Mouse (Mus musculus) liver, embryonic 13.5 days (tissue): ENCODE measurements around the gene Hist2h2be. TPM values are rescaled to one million over a fixed set of nuclear protein-coding genes. Genes with fewer than 3 reads are reported as not detected.
A peak's percentile ranks its signal among the peaks of the same experiment; 100 is the strongest.
"Not testable (repeated sequence)": the region's sequence is repeated elsewhere in the genome, so short reads cannot be mapped to it uniquely, and the experiment has no call there.

Experiments
- ATAC-seq: fragments of 200-750 bp; cut with Nextera tagmentation; 2 replicates; pipeline ENCODE4 v1.8.0; 2017; ENCODE audit warnings: low read depth, mild to moderate bottlenecking, moderate number of reproducible peaks, moderate library complexity
- DNase-seq: peaks from one replicate; pipeline ENCODE4 v3.0.0; 2022
- H3K27ac ChIP-seq: fragments of 300-500 bp; sonication (generic); 2 replicates; pipeline ENCODE4 v1.5.1; 2015; ENCODE audit warnings: moderate library complexity, mild to moderate bottlenecking, inconsistent platforms
- H3K27me3 ChIP-seq: fragments of 300-500 bp; sonication (generic); 2 replicates; pipeline ENCODE4 v1.6.1; 2015; ENCODE audit warnings: mild to moderate bottlenecking, inconsistent platforms
- H3K36me3 ChIP-seq: fragments of 300-500 bp; sonication (generic); 2 replicates; pipeline ENCODE4 v1.6.1; 2015; ENCODE audit warnings: mild to moderate bottlenecking, inconsistent platforms
- H3K4me1 ChIP-seq: fragments of 300-500 bp; sonication (generic); replicated peaks from 2 replicates; pipeline ENCODE4 v1.6.1; 2015; ENCODE audit warnings: inconsistent platforms
- H3K4me2 ChIP-seq: fragments of 300-500 bp; sonication (generic); 2 replicates; pipeline ENCODE4 v1.6.1; 2015; ENCODE audit warnings: inconsistent platforms, mild to moderate bottlenecking, moderate library complexity
- H3K4me3 ChIP-seq: fragments of 300-500 bp; sonication (generic); replicated peaks from 2 replicates; pipeline ENCODE4 v1.5.1; 2015; ENCODE audit warnings: mild to moderate bottlenecking, inconsistent platforms
- H3K9ac ChIP-seq: fragments of 300-500 bp; sonication (generic); 2 replicates; pipeline ENCODE4 v1.6.1; 2015; ENCODE audit warnings: mild to moderate bottlenecking, inconsistent platforms
- H3K9me3 ChIP-seq: fragments of 300-500 bp; sonication (generic); replicated peaks from 2 replicates; pipeline ENCODE4 v1.6.1; 2016; ENCODE audit warnings: inconsistent platforms
- WGBS: fragments of 180-500 bp; shearing (Covaris S2); methylation state at CpG from one replicate; pipeline ENCODE4 v1.1.7; 2015; ENCODE audit not compliant: insufficient replicate concordance; 5-methylcytosine and 5-hydroxymethylcytosine counted together
- polyA plus RNA-seq: library from polyadenylated mRNA; unstranded; fragments of >200 nt; fragmentation: Nextera tagmentation; extraction: Ambion mirVana; gene quantifications from 2 replicates; pipeline ENCODE4 v1.2.1, GENCODE M21; 2015

Hist2h2be gene
- polyA plus RNA-seq, 1 experiment from 2014 or later = 5.4 TPM

DNA sequence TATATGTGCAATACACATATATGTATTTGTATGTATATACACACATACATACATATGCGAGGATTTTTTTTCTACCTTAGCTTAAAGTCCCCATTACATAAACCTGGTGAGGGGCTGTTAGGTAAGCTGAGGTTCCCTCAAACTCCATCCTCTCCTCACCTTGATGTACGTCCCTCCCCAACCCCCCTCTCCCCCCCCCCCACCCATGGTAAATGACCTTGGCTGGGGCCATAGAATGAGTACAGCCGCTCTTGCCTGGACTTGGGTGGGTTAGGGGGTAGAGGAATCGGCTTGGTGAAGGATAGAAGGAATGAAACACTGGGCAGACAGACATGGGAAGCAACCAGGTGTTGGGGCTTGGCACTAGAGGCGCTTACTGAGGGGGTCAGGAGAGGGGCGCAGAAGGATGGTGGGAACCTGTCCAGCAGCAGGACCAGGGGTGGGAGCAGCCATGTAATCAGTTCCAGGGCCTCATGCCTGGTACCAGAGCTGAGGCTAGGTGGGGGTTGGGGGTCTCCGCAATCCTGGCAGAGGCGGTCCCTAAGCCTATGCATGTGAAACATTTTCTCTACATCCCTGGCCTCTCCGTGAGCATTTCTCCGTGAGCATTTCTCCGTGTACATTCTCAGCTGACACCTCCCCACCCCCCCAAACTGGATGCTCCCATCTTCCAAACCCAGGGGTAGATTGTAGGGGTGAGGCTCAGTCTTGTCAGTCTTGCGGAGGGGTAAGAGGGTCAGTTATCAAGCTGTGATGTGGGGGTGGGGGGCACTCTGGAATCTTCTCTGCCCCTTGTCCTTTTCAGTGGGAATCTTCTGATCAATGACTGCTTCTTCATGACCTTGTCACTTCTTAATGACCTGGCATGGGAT, 39.2 kb upstream of the Hist2h2be start:
- H3K27ac ChIP-seq = no peak overlapping the region

DNA sequence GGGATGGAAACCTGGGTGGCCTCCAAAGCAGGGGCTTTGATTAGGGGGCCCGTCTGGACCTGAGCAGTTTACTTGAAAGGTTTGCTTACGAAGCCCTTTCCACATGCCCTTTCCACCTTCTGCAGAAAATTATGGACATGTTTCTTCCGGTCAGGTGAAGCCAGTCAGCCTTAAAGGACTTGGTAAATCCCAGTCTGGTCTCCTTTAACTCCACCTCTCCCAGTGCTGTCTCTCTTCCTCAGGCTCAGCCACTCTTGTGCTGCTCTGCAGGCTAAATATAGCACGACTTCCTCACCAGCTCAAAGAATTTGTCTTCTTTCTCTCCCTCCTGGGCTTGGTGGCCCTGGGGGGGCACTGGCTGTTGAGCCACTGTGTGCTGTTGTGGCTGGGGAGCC, 38.5 kb upstream of the Hist2h2be start:
- peaks cover 16% of the 10 kb centered on the region for H3K4me1 ChIP-seq
- H3K4me3 ChIP-seq = no peak overlapping the region
- H3K36me3 ChIP-seq = peaks cover 15% of the 10 kb centered on the region
- no peaks in the 10 kb centered on the region for H3K9me3 ChIP-seq
- no peak overlapping the region for H3K27ac ChIP-seq
- no peak for DNase-seq
- peaks cover 32% of the 10 kb centered on the region for H3K27me3 ChIP-seq
- 22% methylated on average over 4 of the region's 4 CpGs for WGBS
- H3K9ac ChIP-seq = no peak overlapping the region
- no peak for ATAC-seq
- H3K4me2 ChIP-seq = no peak overlapping the region

More for the DNA sequence above, 39.2 kb upstream of the Hist2h2be start:
- no peak for DNase-seq
- peak overlapping the region; percentile 67 for H3K4me2 ChIP-seq
- H3K9me3 ChIP-seq = no peaks in the 10 kb centered on the region
- no peak overlapping the region for H3K9ac ChIP-seq
- peaks cover 20% of the 10 kb centered on the region for H3K36me3 ChIP-seq
- WGBS = 46% methylated on average over 12 of the region's 12 CpGs
- H3K4me1 ChIP-seq = peaks cover 17% of the 10 kb centered on the region
- H3K4me3 ChIP-seq = peak overlapping the region; percentile 54; the same call in 1 of the 2 replicates
- peaks cover 32% of the 10 kb centered on the region for H3K27me3 ChIP-seq
- no peak for ATAC-seq

DNA sequence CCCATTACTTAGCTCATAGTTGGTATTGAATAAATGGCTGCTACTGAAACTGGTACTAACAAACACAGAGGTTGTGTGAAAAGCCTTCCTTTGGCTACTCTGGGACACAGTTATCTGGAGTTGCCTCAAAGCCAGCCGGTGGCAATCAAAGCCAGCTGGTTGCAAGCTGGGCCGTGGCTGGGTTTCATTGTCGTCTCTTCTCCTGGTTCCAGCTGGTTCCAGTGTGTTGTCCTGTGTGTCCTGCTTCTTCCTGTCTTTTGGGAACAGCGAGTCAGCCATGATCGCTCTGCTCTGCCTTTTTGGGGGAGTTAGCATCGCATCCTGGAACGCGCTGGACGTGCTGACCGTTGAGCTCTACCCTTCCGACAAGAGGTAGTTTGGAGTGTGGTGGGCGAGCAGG, 27.9 kb upstream of the Hist2h2be start:
- H3K4me1 ChIP-seq = peaks cover 15% of the 10 kb centered on the region
- peaks cover 6% of the 10 kb centered on the region; the same call in 1 of the 2 replicates for H3K36me3 ChIP-seq
- H3K9me3 ChIP-seq = peaks cover 4% of the 10 kb centered on the region
- WGBS = 55% methylated on average over 12 of the region's 12 CpGs
- no peak overlapping the region for H3K4me3 ChIP-seq
- ATAC-seq (no peak), DNase-seq (no peak)
- H3K4me2 ChIP-seq = no peak overlapping the region
- no peak overlapping the region for H3K9ac ChIP-seq
- peaks cover 11% of the 10 kb centered on the region; the same call in 1 of the 2 replicates for H3K27me3 ChIP-seq
- H3K27ac ChIP-seq = no peak overlapping the region

DNA sequence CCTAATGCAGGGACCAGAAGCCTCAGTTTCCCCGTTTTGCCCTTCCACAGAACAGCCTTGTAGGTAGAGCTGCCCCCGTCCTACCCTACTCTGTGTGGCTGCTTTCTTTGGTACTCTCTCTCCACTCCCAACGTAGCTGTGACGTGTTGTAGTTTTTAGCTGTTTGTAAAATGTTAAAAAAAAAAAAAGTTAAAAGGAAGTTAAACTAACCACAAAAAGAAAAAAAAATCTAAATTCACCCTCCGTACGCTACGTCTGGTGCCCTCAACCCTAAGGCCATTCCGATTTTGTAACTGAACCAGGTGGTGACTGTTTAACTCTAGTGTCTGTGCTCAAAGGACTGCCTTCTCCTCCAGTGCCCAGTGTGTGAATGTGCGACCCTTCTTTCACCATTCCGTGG, 26.0 kb upstream of the Hist2h2be start:
- Histone ChIP-seq H3K9me3 (peaks cover 4% of the 10 kb centered on the region), H3K27ac (no peak overlapping the region), H3K27me3 (peaks cover 11% of the 10 kb centered on the region; the same call in 1 of the 2 replicates), H3K4me3 (no peak overlapping the region), H3K4me2 (no peak overlapping the region), H3K9ac (no peak overlapping the region), H3K36me3 (peaks cover 6% of the 10 kb centered on the region; the same call in 1 of the 2 replicates), H3K4me1 (peaks cover 30% of the 10 kb centered on the region)
- no peak for ATAC-seq
- no peak for DNase-seq
- WGBS = 62% methylated on average over 10 of the region's 10 CpGs

DNA sequence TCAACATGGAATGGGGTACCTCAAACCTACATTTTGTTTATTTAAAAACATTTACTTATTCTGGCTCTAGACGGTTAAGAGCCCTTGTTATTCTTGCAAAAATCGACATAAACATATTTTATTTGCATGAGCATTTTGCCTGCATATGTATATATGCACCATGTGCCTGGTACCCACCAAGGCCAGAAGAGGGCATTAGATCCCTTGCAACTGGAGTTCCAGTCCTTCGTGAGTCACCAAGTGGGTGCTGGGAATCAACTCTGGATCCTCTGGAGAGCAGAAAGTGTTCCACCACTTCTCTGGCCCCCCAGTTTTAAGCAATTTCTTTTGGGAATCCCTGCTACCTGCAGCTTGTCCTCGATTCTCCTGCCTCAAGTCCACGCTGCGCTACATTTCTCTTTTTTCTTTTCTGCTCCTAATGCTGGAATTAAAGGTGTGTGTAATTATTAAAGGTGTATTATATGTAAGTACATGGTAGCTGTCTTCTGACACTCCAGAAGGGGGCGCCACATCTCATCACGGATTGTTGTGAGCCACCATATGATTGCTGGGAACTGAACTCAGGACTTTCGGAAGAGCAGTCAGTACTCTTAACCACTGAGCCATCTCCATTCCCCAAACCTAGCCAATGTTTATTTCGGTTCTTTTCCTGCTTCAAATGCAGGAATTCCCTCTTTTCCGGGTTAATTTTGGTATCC, 25.2 kb upstream of the Hist2h2be start:
- no peak for ATAC-seq
- 84% methylated on average over 11 of the region's 11 CpGs for whole genome bisulfite sequencing
- H3K27ac ChIP-seq = no peak overlapping the region; the same call in 1 of the 2 replicates
- peak overlapping the region; percentile 99; the same call in 1 of the 2 replicates for H3K4me2 ChIP-seq
- H3K9me3 ChIP-seq = peaks cover 4% of the 10 kb centered on the region
- H3K9ac ChIP-seq = no peak overlapping the region
- peaks cover 11% of the 10 kb centered on the region; the same call in 1 of the 2 replicates for H3K27me3 ChIP-seq
- no peak for DNase-seq
- H3K4me1 ChIP-seq = peaks cover 30% of the 10 kb centered on the region
- no peak overlapping the region; the same call in 1 of the 2 replicates for H3K4me3 ChIP-seq
- H3K36me3 ChIP-seq = peaks cover 6% of the 10 kb centered on the region; the same call in 1 of the 2 replicates

DNA sequence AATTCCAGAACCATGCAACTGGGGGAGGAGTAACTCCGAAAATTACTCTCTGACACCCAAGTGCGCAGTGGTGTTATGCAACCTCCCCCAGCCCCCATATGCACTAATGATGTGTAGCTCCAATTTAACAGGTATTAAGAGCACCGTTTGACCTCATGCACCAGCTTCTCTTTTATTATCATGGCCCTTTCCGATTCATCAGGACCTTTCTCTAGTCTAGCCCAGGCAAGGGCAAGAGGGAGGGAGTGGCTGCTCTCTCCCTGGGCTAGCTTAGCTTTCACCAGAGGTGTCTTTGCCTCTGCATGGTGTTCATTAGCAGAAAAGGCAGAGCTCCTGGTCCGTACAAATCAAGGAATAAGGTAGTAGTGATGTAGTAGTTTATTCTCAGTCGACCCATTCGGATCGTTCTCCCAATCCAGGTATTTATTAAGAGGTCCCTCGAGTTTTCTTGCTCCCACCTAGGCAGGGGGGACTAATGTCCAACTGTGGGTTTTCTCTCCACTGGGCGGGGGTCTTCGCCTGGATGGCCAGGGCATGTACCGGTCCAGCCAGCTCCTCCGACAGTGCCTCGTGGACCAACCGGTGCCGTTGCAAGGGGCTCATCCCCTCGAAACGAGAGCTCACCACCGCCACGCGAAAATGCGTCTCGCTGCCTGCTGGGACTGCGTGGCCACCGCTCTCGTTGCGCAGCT, 24.3 kb upstream of the Hist2h2be start:
- Histone ChIP-seq H3K9ac (peak overlapping the region; percentile 89), H3K4me1 (peaks cover 30% of the 10 kb centered on the region), H3K9me3 (peaks cover 4% of the 10 kb centered on the region), H3K27me3 (peaks cover 11% of the 10 kb centered on the region; the same call in 1 of the 2 replicates), H3K4me3 (peak overlapping the region; percentile 74), H3K4me2 (peak overlapping the region; percentile 99), H3K27ac (peak overlapping the region; percentile 93), H3K36me3 (peaks cover 6% of the 10 kb centered on the region; the same call in 1 of the 2 replicates)
- WGBS = 15% methylated on average over 27 of the region's 27 CpGs
- no peak for ATAC-seq
- peak; percentile 15 for DNase-seq

DNA sequence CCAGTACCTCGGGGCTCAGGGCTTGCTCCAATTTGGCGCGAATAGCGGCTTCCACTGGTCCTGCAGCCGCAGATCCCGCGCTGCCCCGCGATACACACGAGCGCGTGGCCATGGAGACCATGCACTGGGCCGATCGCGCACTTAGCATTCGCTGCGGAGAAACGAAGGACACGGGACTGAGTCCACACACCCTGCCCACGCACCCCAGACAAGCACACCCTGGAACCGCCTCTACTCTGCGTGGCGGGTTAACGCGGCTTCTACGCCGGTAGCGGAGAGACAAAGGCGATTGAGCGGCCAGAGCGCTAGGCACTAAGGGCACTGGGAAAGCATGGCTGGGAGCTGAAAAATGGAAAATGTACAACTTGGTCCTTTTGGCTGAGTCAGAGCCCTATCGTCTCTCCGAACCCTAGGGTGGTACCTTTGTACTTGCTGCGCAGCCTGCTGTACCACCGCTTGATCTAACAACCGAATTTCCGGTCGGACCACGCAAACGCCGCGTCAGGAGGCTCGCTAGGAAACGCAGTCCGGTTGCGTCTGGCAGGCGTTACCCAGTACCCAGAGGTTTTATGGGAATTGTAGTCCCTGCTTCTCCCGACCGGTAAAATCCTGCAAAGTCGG, 23.7 kb upstream of the Hist2h2be start:
- Histone ChIP-seq H3K27ac (peak overlapping the region; percentile 93), H3K9ac (peak overlapping the region; percentile 89), H3K4me2 (peak overlapping the region; percentile 99), H3K27me3 (peaks cover 11% of the 10 kb centered on the region; the same call in 1 of the 2 replicates), H3K4me1 (peaks cover 30% of the 10 kb centered on the region), H3K4me3 (peak overlapping the region; percentile 74), H3K36me3 (peaks cover 6% of the 10 kb centered on the region; the same call in 1 of the 2 replicates), H3K9me3 (peaks cover 4% of the 10 kb centered on the region)
- ATAC-seq (peak; percentile 89), DNase-seq (peak; percentile 83)
- WGBS = under 1% methylated on average over 50 of the region's 50 CpGs

DNA sequence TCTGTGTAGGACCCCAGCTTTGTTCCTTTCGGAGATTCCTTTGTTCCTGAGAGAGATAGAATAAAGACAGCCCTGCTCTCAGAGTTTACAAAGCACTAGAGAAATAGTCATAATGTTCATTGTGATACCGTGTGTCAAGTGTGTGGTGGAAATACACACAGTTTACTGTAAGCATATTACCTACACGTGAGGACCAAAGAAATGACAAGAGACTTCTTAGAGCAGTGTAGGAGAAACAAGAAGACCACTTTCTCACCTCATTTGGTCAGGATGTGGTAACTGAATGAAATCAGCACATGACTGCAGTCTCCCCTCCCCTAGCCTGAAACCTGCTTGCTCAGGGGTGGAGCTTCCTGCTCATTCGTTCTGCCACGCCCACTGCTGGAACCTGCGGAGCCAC, 22.7 kb upstream of the Hist2h2be start:
- Histone ChIP-seq H3K4me2 (peak overlapping the region; percentile 99), H3K27me3 (peaks cover 6% of the 10 kb centered on the region; the same call in 1 of the 2 replicates), H3K9me3 (peaks cover 4% of the 10 kb centered on the region), H3K9ac (peak overlapping the region; percentile 60), H3K4me1 (peaks cover 30% of the 10 kb centered on the region), H3K4me3 (peak overlapping the region; percentile 74), H3K27ac (peak overlapping the region; percentile 70), H3K36me3 (peaks cover 6% of the 10 kb centered on the region; the same call in 1 of the 2 replicates)
- under 1% methylated on average over 6 of the region's 6 CpGs for WGBS
- DNase-seq (peak; percentile 29), ATAC-seq (peak; percentile 30)

DNA sequence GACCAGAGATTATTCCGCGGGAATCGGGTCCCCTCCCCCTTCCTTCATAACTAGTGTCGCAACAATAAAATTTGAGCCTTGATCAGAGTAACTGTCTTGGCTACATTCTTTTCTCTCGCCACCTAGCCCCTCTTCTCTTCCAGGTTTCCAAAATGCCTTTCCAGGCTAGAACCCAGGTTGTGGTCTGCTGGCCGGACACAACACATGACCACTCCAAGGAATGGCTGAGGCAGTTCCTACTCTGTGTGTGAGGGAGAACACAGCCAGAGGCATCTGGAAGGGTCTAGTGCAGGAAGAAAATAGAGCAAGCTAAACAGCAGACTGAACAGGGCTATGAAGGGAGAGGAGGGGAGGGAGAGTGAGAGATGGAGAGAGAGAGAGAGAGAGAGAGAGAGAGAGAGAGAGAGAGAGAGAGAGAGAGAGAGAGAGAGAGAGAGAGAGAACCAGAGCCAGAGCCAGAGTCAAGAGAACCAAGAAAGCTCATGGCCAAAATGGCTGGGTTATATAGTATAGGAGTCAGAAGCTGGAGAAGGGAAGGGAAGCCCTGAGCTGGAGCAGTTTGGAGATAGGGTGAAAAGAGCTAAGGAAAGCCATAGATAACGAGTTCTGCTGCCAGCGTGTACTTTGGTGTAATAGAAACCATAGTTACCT, 22.2 kb upstream of the Hist2h2be start:
- H3K9me3 ChIP-seq, H3K36me3 ChIP-seq, H3K27me3 ChIP-seq, DNase-seq, ATAC-seq, H3K27ac ChIP-seq, H3K4me3 ChIP-seq: not testable (repeated sequence)
- 15% methylated on average over 8 of the region's 8 CpGs for WGBS
- H3K9ac ChIP-seq = 0 out of 2 replicates have a peak overlapping the region, but pooled peaks have one; percentile 33
- H3K4me2 ChIP-seq = peak overlapping the region; percentile 38; the same call in 1 of the 2 replicates
- peaks cover 30% of the 10 kb centered on the region for H3K4me1 ChIP-seq

DNA sequence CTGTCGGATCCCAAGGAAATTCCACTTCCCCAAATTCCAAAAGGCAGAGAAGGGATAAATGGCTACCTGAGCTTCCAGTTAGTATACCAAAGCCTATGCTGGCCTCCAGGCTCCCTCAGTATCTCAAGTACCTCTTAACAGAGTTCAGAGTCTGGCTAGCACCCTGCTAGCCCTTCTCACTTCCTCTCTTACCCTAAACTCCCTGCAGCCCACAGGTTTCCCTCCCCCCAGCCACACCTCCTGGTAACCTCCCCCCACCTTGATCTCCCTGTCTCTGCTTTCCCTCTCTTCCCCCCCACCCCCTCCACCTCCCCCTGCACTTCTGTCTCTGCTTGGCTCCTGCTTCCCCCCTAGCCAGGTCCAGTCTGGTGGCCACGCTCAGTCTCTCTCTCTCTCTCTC, 21.2 kb upstream of the Hist2h2be start:
- ATAC-seq (no peak), DNase-seq (no peak)
- peaks cover 30% of the 10 kb centered on the region for H3K4me1 ChIP-seq
- 45% methylated on average over 2 of the region's 2 CpGs for WGBS
- no peaks in the 10 kb centered on the region for H3K27me3 ChIP-seq
- H3K4me2 ChIP-seq = no peak overlapping the region
- H3K9ac ChIP-seq = no peak overlapping the region
- H3K36me3 ChIP-seq = peaks cover 6% of the 10 kb centered on the region; the same call in 1 of the 2 replicates
- H3K27ac ChIP-seq = no peak overlapping the region
- peaks cover 4% of the 10 kb centered on the region for H3K9me3 ChIP-seq
- H3K4me3 ChIP-seq = no peak overlapping the region
